Mouse (Mus musculus): Measurements from ENCODE around the gene Sez6l.

- TF ChIP-seq CTCF (IDR thresholded peaks at IDR 0.05; ENCODE audit: low read depth, low read length) (no peak), POLR2AphosphoS5 (IDR thresholded peaks at IDR 0.05; ENCODE audit: insufficient replicate concordance, low read depth, low read length) (no peak), GATA1 (IDR thresholded peaks at IDR 0.05; ENCODE audit: borderline replicate concordance, low read length) (no peak), TAL1 (conservative IDR thresholded peaks at IDR 0.05; ENCODE audit: low read depth, low read length) (no peak)
These were observed 55.1 kb downstream of the Sez6l start for GRCm38 (mm10) chr5:112521703-112522527.
